Mouse (Mus musculus) lung, postnatal 0 days (tissue): ENCODE measurements around the gene Fkbp11.

Experiments
- CTCF ChIP-seq: IDR thresholded peaks from 2 replicates; pipeline ENCODE4 v1.5.1; 2016; ENCODE audit warnings: antibody characterized with exemption, mild to moderate bottlenecking
- EP300 ChIP-seq: IDR thresholded peaks from 2 replicates; pipeline ENCODE4 v1.6.1; 2016; ENCODE audit warnings: antibody characterized with exemption, mild to moderate bottlenecking, control low read depth

GRCm38 (mm10) chr15:98726746-98727145 lies 1.3 kb downstream of the Fkbp11 start:
- TF ChIP-seq CTCF, result no peak
- no peak for TF ChIP-seq EP300
